Mouse (Mus musculus) liver, postnatal 0 days (tissue): ENCODE data around the gene Spock1.

Experiments
- CTCF ChIP-seq: sonication (generic); IDR thresholded peaks from 2 replicates; pipeline ENCODE4 v1.5.1; 2016; ENCODE audit warnings: antibody characterized with exemption, low read depth
- EP300 ChIP-seq: IDR thresholded peaks from 2 replicates; pipeline ENCODE4 v1.6.1; 2016; ENCODE audit warnings: antibody characterized with exemption, low read depth, mild to moderate bottlenecking

DNA sequence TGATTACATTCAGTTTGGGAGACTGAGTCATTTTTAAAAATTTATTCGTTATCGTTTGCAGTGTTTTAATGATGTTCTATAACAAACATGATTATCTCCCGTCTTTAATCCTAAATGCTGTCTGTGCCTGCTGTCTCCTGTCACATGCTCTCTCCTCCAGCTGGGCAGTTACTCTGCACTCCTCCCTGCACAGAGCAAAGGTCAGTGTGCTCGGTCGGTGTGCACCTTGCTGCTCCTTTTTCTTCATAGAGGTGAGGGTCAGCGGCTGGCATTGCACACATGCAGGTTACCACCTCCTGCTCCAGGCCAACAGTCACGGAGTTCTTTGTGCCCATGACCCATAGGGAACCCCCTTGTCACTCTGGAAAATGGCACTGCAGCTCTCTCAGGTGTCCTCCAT lies 411.4 kb downstream of the Spock1 start:
- no peak for TF ChIP-seq EP300
- TF ChIP-seq CTCF = no peak
